Mouse (Mus musculus) embryo, embryonic 10.5 days (tissue): ENCODE measurements at regions not wholly inside any gene's neighbourhood (a gene's known extent, or its start where the extent isn't known, plus 50 kb on each side); places are given as distances from the start of the nearest gene placed in this dataset.
A peak's percentile ranks its signal among the peaks of the same experiment; 100 is the strongest.

Experiments used
- DNase-seq: peaks from one replicate; pipeline ENCODE4 v3.0.0-alpha.2; 2015; ENCODE audit warnings: low spot score

- DNase-seq: peak; percentile 53
These were observed 620.0 kb downstream of the Dnah5 start for GRCm38 (mm10) chr15:28823526-28823925.

- DNase-seq: no peak
These were observed 631.3 kb downstream of the Dnah5 start for GRCm38 (mm10) chr15:28834831-28835230.

GRCm38 (mm10) chr15:28840322-28840721, 636.8 kb downstream of the Dnah5 start:
- no peak for DNase-seq

- no peak for DNase-seq
These were observed 652.9 kb downstream of the Dnah5 start for GRCm38 (mm10) chr15:28856419-28856818.

GRCm38 (mm10) chr15:28858176-28858575, 654.6 kb downstream of the Dnah5 start:
- no peak for DNase-seq

GRCm38 (mm10) chr15:28864101-28864500, 660.5 kb downstream of the Dnah5 start:
- DNase-seq: no peak

GRCm38 (mm10) chr15:28864913-28865312, 661.4 kb downstream of the Dnah5 start:
- no peak for DNase-seq

- DNase-seq: no peak
These were observed 669.4 kb downstream of the Dnah5 start for GRCm38 (mm10) chr15:28873001-28873400.

GRCm38 (mm10) chr15:28896248-28896808, 692.8 kb downstream of the Dnah5 start:
- no peak for DNase-seq

GRCm38 (mm10) chr15:28922437-28922836, 718.9 kb downstream of the Dnah5 start:
- DNase-seq: no peak

- no peak for DNase-seq
These were observed 744.7 kb downstream of the Dnah5 start for GRCm38 (mm10) chr15:28948245-28948644.
